Mouse (Mus musculus) gastrocnemius, postnatal 10 days (tissue): ENCODE results near the gene Xpc. TPM values are rescaled to one million over a fixed set of nuclear protein-coding genes. Genes with fewer than 3 reads are reported as not detected.
"Not testable (repeated sequence)": the region's sequence is repeated elsewhere in the genome, so short reads cannot be mapped to it uniquely, and the experiment has no call there.

Experiments
- DNase-seq: peaks from one replicate; pipeline ENCODE4 v3.0.0; 2021; ENCODE audit warnings: mixed read lengths
- total RNA-seq, 2 experiments: library from RNA; stranded (reverse); gene quantifications; 2 replicates each; pipeline ENCODE4 v1.2.3; 2021

Xpc gene
- total RNA-seq, 2 experiments from 2014 or later, result 5.9 to 8.4 TPM

GRCm38 (mm10) chr6:91472319-91472718 lies 43.4 kb downstream of the Xpc start:
- DNase-seq, result no peak

- not testable (repeated sequence) for DNase-seq
Observed at GRCm38 (mm10) chr6:91471427-91471826, 44.3 kb downstream of the Xpc start.

DNA sequence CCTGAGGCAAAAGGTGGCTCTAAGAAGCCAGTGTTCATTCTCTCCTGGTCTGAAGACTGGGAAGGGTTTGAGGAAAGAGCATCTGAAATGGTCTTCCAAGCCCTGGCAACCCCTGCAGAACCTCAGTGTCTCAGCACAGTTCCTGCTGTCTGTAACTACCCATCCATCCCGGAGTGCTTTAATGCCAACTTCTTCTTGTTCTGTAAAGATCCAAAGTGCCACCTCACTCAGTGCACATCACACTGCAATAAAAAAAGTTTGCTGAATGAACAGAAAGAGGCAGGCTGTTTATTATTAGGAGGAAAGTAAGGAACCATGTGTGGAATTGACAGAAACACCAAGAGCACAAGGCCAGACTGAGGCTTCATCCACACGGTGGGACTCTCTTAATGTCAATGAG lies 45.0 kb downstream of the Xpc start:
- no peak for DNase-seq

DNA sequence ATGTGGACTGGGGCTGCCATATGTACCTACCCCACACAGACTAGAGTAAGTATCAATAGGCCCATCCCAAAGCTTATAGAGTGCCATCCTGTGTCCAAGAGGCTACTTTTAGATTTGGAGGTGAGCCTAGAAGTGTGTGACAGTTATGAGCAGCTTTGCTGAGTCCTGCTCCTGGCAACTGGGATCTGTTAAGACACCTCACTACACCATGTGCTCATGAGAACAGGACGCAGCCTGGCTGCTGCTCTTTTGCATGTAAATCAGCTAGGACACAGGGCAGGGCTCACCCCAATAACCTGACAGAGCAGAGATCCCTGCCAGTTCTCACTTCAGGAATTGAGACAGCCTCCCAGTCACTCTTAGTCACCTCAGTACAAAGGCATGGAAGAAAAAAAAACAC lies 48.6 kb downstream of the Xpc start:
- DNase-seq, result no peak

DNA sequence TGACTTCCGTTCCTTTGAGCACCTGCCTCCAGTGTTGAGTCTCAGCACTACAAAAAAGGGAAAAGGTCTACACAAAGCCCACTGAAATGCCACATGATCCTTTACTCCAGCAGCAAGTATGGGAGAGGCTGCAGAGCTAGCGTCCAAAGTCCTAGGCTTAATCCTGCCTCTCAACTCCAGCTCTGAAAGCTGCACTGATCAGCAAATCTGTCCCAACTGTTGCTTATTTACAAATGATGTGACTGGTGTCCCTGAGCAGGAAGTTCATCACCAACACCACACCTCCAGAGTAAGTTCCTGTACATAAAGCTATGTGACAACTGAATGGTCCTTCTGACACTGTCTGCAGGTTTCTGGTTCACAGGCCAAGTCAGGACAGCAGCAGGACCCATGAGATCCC lies 49.9 kb downstream of the Xpc start:
- DNase-seq, result no peak

- DNase-seq, result no peak
Observed at GRCm38 (mm10) chr6:91459471-91459870, 56.2 kb downstream of the Xpc start.

- DNase-seq, result no peak
Observed at GRCm38 (mm10) chr6:91454546-91454945, 61.1 kb downstream of the Xpc start.

DNA sequence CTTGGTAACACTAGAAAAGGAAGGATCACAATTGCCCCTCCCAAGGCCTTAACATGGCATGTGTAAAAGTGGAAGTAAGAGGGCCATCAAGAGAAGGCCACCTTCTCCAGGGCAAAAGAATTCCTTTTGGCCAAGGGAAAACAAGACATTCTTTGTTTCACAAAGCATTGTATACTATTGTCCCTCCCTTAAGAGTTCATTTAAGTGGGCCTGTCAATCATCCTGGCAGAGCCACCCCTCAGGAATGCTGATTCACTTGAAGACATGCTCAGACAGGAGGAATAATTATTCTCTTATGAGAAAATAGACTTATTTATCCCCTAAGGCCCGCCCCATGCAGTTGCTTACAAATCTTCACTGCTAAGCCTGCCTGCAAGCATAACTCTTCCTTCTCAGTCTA lies 63.6 kb downstream of the Xpc start:
- no peak for DNase-seq

GRCm38 (mm10) chr6:91449472-91450225 lies 66.0 kb downstream of the Xpc start:
- no peak for DNase-seq

DNA sequence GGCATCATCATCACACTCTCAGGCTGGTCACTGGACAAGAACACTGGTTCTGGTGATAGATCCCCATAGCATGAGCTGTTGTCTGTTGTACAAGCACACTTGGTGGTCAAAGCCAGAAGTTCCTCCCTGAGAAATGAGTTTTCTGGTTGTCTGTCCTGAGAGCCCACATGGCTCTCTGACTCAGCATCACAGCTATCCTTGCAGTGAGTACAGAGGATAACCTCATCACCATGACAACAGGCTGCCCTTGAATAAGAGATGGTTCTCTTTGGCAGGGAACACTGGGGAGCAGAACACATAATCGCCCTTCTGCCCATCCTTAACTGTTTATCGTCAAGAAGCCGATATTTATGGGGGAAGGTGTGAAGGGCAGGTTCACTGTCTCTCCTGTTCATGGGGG lies 70.4 kb downstream of the Xpc start:
- DNase-seq, result no peak

DNA sequence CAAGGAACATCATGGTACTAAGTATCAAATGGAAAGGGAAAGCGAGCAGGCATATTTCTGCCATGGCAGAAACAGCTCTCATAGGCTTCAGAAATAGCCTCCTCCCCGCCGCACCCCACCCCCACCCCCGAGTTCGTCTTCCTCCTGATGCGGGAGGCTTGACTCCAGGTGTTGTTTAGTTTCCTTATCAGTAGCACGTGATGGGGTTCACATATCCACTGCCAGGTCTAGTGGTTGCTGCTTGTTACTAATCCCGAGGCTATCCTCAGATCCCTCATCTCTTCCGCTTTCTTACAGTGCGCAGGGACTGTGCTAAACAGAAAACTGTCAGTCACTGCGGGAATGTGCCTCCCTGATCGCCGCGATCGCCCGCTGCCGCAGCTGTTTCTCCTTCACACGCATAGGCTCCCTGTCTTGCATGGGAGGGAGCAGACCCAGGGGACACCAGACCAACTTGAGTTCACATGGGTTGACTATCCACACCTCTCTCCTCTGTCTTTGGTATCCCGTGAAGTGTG lies 74.5 kb downstream of the Xpc start:
- DNase-seq, result no peak

DNA sequence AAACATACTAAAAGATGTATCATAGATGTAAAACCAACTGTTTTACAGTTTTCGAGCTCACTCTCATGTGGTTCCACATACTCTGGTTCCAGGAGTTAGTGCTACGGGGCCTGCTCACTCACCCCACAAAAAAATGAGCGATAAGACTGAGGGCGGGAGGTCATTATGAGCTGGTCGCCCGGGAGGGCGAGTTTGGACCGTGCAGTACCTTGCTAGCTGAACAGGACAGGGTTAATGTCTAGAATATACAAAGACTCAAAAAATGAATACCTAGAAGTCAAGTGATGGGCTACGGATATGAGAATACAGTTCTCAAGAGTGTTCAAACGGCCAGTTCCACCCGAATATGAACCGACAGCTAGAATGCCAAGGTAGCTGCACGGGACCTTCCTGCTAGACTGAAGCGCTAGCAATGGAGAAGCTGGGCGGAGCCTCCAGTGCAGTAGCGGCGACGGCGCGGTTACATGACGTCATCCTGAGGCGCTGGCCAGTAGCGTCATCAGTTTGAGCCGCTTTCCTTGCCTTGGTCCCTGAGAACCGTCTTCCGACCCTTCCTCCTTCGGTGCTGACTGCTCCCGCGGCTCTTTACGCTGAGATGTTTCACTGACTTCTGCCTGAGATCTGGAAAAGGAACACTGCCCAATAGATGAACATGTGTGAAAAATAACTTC lies 75.1 kb downstream of the Xpc start:
- peak; percentile 96 for DNase-seq

Other genes starting within 250 kb of the Xpc start
- not detected for gene Wnt7a, start 104.5 kb downstream of the Xpc start, total RNA-seq
- 10 to 100 TPM in 1 of 2 experiments, 1 to 10 TPM in 1; 9.9 to 10.0 TPM for gene Chchd4, start 42.3 kb downstream of the Xpc start, total RNA-seq
- 10 to 100 TPM; 32.5 to 41.5 TPM for gene Tmem43, start 42.2 kb downstream of the Xpc start, total RNA-seq
- 10 to 100 TPM; 55.2 to 57.3 TPM for gene Lsm3, start within 50 bp of the Xpc start, total RNA-seq
- 10 to 100 TPM; 43.1 to 64.5 TPM for gene Slc6a6, start 168.2 kb upstream of the Xpc start, total RNA-seq